Mouse (Mus musculus) cerebellum, adult (tissue): Measurements from ENCODE around the gene Myo1e.

Source experiments
- ATAC-seq: cut with Nextera tagmentation; 2 replicates; pipeline ENCODE4 v1.9.2; 2017; ENCODE audit warnings: mild to moderate bottlenecking, moderate library complexity, mixed read lengths; ENCODE audit not compliant: insufficient number of reproducible peaks, low FRiP score, low TSS enrichment

Myo1e gene

GRCm38 (mm10) chr9:70338894-70339293, 131.7 kb downstream of the Myo1e start:
- ATAC-seq, result no peak

DNA sequence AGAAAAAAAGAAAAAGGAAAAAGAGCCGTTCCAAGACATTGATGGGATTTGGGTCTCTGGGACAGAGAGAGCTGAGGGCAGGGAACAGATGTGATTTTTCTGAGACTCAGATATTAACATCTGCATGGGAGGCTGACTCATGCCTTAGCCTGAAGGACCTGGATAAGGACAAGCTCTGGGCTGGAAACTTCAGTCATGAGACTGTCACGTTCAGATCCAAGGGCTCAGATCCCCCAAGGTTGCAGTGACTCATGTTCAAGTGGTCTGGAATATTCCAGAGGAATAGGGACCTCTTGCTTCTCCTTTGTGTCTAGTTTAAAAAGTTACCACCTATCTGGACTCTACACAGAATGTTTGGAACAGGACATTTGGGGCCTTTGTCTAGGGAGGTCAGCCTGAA, 142.1 kb downstream of the Myo1e start:
- no peak for ATAC-seq

- no peak for ATAC-seq
Measured at GRCm38 (mm10) chr9:70351570-70352277, 144.6 kb downstream of the Myo1e start.

GRCm38 (mm10) chr9:70356254-70356653, 149.1 kb downstream of the Myo1e start:
- no peak for ATAC-seq

DNA sequence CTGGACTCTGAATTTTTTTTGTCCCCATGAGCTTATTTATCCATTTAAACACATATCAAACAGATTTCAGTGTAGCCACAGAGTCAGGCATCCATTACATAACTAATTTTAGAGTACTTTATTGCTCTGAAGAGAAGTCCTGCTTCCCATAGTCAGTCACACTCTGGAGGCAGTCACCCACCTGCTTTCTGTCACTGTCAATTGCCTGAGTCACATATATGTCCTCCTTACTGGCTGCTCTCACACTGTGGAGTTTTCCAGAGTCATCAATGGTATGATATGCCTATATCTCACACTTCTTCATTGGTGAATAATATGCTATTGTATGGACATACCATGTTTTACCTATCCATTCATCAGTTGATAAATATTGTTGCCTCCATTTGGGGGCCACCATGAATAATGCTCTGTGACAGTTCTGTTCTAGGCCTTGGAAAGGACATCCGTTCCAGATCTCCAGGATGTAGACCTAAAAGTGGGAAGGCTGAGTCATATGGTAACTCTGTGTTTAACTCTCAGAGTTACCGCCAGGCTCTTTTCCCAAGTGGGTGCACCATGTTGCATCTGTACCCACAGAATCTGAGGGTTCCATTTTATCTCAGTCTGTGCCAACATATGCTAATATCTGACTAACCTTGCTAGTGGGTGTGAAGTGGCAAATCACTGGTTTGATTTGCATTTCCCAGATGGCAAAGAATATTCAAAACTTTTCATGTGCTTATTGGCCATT, 152.4 kb downstream of the Myo1e start:
- ATAC-seq, result no peak

- no peak for ATAC-seq
Measured at GRCm38 (mm10) chr9:70364741-70365140, 157.6 kb downstream of the Myo1e start.

DNA sequence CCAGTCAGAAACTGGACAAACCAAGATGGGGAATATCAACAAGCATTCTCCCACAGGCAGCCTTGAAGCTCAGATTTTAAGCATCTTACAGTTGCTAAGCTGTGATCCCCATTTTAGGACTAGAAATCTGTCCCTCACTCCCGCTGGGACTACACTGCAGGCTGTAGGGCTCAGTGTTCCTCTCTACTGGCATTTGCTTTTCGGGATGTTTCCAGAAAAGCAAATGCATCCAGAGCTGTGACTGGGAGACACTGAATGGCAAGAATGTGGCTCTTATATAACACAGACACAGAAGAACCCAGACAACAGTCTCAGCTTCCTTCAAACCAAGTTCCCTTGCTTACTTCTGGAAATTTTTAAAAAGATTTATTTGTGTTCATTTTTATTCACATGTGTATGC, 158.8 kb downstream of the Myo1e start:
- ATAC-seq, result no peak

GRCm38 (mm10) chr9:70366898-70367297, 159.7 kb downstream of the Myo1e start:
- no peak; the same call in 1 of the 2 replicates for ATAC-seq

GRCm38 (mm10) chr9:70371638-70372037, 164.5 kb downstream of the Myo1e start:
- ATAC-seq, result no peak

DNA sequence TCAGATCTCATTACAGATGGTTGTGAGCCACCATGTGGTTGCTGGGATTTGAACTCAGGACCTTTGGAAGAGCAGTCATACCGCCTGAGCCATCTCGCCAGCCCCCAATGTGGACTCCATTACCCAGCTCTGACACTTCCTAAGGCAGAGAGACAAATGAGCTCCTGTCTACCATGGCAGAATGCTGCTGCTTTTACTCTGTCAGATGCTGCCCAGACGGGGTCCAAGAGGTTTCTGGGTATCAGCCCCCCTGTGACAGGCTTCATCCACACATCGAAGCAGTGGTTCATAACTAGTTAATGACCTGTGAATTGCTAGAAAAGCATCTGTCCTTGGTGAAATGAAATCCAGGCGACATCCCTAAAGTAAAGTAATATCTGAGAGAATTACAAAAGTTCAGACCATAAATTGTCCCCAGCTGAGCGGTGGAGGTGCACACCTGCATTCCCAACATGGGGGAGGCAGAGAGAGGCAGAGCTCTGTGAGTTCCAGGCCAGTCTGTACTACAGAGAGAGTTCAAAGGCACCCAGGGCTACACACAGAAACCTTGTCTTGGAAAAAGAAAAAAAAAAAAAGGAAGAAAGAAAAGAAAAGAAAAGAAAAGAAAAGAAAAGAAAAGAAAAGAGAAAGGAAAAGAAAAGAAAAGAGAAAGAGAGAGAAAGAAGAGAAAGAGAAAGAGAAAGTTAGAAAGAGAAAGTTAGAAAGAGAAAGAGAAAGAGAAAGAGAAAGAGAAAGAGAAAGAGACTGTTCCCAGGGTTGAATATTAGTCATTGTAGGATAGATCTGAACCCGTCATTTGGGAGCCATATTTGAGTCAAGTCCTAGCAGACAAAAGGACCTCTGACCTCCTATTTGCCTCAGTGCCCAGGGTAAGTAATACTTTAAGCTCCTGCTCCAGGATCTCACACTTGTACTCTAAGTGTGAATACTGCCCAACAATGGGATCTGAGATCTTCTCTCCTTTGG, 172.6 kb downstream of the Myo1e start:
- ATAC-seq, result no peak

DNA sequence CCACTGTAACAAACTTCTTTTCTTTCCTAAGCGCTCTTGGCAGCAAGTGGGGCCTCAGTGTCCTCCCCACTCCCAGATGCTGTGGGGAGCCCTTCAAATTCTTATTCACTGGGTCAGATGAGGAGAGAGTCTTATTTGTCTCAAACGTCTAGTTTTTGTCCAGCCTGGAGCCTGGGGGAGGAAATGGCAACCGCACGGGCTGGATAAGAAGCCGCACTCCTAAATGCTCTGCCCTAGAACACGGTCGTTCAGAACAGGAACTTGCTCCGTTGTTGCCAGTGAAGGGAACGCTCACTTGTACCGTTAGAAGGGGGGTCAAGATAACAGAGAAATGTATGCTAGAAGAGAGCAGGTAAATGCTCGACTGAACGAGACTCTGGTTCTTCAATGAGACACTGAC, 174.9 kb downstream of the Myo1e start:
- ATAC-seq, result no peak

GRCm38 (mm10) chr9:70383750-70384149, 176.6 kb downstream of the Myo1e start:
- no peak for ATAC-seq

- ATAC-seq, result no peak
Measured at GRCm38 (mm10) chr9:70384494-70384893, 177.3 kb downstream of the Myo1e start.

DNA sequence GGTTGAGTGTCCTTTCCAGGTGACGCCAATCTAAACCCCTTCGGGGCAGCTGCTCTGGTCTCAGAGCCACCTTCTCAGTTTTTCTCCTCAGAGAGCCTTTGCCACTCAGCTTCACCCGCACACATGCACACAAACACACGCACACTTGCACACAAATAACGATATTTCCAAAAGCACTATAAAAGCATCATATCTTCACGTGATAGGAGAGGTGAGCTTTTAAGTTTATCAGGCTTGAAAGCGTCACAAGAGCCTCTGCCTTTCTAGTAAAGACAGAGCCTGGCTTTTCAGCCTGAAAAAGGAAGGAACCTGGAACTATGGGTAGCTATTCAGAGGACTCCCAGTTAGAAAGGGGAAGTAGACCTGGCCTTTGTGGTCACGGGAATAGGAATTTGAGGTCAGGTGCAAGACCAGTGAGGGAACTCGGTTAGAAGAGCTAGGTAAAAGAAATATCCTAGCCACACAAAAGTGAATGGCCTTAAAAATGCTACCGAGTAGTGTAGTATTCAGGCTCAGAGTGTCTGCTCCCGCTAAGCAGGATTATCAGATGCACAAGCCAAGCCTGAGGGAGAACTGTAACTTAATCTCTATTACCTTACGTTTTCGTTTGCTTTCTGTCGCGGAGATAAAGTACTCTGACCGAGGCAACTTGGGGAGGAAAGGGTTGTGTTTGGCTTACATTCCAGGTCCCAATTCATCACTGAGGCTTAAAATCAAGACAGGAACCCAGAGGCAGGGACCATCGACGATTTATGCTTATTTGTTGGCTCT, 178.0 kb downstream of the Myo1e start:
- ATAC-seq, result no peak

DNA sequence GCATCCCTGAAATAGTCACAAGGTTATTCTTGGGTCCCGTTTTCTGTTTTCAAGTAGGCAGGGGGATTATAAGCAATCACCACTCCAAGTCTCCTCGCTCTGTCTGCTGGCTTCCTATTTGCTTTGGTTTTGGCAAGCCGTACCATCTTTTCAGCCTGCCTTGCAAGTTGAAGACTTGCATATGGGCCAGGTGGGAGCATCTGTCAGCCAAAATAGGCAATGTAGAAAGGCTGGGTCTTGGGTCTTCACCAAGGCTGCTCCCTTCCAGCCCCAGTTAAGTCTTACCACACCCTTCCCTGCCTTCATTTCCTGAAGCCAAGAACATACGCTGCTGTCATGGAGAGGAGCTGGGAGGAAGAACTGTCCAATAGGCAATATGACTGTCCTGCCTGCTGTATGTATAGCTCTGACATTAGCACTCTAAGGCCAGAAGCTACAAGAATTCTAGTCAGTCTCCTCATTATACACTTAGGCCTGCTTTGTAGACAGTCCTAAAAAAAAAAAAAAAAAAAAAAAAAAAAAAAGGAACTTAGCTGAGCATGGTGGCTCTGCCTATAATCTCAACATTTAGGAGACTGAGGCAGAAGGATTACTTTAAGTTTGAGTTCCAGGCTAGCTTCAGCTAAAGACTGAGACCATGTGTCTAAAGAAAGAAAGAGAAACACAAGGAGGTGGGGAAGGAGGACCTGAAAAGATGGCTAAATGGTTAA, 180.4 kb downstream of the Myo1e start:
- ATAC-seq, result no peak

DNA sequence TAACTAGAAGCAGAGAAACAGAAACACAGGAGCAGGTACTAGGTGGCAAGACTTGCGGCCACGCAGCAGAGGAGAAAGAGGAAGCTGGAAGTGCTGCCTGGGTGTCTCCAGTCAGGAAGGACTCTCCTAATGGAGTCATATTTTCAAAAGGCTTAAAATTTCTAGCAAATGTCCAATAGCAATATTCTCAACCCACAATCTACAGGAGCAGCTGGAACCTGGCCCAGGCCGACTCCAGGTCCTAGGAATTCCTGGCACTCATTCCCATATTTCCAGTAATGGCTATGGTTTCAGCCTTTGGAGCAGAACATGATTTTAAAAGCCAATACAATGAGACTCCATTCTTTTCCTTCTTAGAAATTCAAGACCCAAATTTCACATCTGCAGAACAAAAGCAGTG, 182.4 kb downstream of the Myo1e start:
- no peak for ATAC-seq

GRCm38 (mm10) chr9:70391042-70391441, 183.9 kb downstream of the Myo1e start:
- ATAC-seq, result no peak

DNA sequence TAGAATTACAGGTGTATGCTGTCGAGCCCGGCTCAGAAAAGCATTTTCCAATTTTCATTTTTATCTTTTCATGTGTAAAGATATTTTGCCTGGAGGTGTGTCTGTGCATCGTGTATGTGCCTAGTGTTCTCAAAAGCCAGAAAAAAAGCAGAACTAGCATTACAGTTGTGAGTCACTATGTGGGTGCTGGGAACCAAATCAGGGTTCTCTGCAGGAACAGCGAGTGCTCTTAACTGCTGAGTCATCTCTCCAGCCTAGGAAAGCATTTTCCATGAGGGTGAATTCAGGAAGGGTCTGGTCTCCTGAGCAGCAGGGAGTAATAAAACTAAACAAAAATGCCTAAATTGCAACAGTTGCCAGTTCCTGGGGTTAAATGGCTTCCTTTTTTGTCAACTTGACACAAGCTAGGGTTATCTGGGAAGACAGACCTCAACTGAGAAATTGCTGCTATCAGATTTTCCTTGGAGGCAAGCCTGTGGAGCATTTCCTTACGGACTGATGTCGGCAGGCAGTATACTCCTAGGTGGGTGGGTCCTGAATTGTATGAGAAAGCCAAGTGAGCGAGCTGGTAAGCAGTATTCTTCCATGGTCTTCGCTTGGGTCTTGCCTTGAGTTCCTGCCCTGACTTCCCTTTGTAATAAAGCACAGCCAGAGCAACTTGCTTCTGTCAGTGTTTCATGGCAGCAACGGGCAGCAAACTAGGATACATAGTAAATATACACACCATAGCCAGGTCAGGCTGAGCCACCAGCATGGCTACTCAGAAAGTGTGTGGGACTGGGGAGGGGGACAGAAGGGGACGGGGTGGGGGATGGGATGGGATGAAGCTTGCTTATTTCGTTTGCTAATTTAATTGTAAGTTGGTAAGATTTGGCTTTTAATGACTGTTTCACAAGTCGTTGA, 184.8 kb downstream of the Myo1e start:
- no peak for ATAC-seq

- no peak for ATAC-seq
Measured at GRCm38 (mm10) chr9:70392563-70392907, 185.4 kb downstream of the Myo1e start.
